Comparison of ENCODE assay signal across 10 mouse cellular contexts in the genomic region with DNA sequence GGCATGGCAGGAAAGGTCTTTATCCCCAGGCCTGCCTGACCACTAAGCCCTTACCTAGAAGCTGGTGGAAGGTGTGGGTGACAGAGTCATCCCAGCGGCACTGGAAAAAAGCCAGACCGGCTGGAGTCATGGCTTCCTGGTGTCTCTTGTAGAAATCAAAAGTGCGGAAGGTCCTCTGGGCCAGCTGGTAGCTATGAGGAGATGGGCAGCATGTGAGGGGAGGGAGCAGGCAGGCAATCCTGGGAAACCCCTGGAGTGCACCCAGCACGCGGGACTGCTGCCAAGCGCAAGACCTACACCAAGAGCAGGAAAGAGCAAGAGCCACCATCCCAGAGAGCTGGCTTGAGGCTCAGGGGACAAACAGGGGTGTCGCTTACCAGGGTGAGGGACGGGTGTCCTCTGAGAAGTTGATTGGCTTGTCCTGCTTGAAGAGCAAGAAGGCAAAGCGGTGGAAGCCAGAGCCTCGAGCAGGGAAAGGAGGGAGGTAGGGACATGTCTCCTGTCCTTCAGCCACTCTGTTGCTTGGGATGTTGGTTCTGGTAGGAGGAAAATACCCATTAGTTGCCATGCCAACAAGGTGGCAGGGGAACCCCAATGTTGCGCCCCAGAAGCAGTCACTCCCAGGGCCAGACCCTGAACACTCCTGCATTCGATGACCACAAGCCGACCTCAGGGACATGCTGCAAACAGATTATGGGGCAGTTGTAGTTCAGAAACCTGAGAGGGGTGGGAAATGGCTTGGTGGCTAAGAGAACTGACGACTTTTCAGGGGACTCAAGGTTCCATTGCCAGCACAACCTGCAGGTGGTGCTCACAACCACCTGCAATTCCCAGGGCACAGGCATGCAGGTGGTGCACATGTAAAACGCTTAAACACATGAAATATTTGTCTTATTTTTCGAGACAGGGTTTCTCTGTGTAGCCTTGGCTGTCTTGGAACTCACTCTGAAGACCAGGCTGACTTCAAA. TPM values are rescaled to one million over a fixed set of nuclear protein-coding genes. Genes with fewer than 3 reads are reported as not detected.
DNase-seq lines count a peak whose midpoint lies in the region; ATAC-seq and TF ChIP-seq lines count a peak whose summit lies in the region.
"Had no signal": no experiment of that assay in that cellular context is flagged by ENCODE, and none has a peak within 500 bp of the region (broad histone marks: within the 10 kb centered on the region; RNA-seq: fewer than 3 reads in every experiment).

No protein-coding gene starts in this region.

- 67% methylated on average over 16 of the region's 16 CpGs for whole genome bisulfite sequencing in lung, adult 2 months
- 80% methylated on average over 16 of the region's 16 CpGs for WGBS in kidney, postnatal 0 days

- no peaks in the 10 kb centered on the region for H3K9me3 ChIP-seq in kidney, postnatal 0 days (replicated peaks; ENCODE audit: low read length)
- H3K9me3 ChIP-seq: midbrain, embryonic 12.5 days had no signal

- peak; percentile 66 for DNase-seq in cerebellum, adult 11-12 months
- peak; percentile 20 for DNase-seq in lung, adult 2 months
- no peak for DNase-seq in lung, adult 18-20 months
- DNase-seq in ZHBTc4 (ENCODE audit: low read depth, low spot score) = peak; percentile 50
- no peak for DNase-seq in kidney, postnatal 0 days (ENCODE audit: low spot score)
- no peak for DNase-seq in c-Kit-positive CD71-positive TER-119-positive erythroid progenitor cells, embryonic 14.5 days (ENCODE audit: low spot score)
- no peak for DNase-seq in ovary, adult 18-20 months (ENCODE audit: low spot score)
- DNase-seq: gastrocnemius, postnatal 10 days had no signal

- ATAC-seq in cerebellum, adult (ENCODE audit: insufficient number of reproducible peaks, low FRiP score, low TSS enrichment) = no peak
- no peak for ATAC-seq in kidney, postnatal 0 days (replicated peaks; ENCODE audit: low FRiP score, low read depth)

- H3K9ac ChIP-seq in kidney, postnatal 0 days (ENCODE audit: low read depth, low read length) = no peak overlapping the region
- H3K9ac ChIP-seq: midbrain, embryonic 12.5 days had no signal

- TF ChIP-seq CTCF in lung, adult 2 months (IDR thresholded peaks at IDR 0.05; ENCODE audit: insufficient read depth, low read length) = peak; percentile 30; the same call in 1 of the 2 replicates
- peak; percentile 58 for TF ChIP-seq CTCF in kidney, postnatal 0 days (IDR thresholded peaks at IDR 0.05; ENCODE audit: low read depth)

- no peak for TF ChIP-seq POLR2A in lung, adult 2 months (IDR thresholded peaks at IDR 0.05; ENCODE audit: borderline replicate concordance, extremely low read depth, low read depth, low read length)

- H3K27ac ChIP-seq in kidney, postnatal 0 days = no peak overlapping the region
- H3K27ac ChIP-seq: midbrain, embryonic 12.5 days had no signal

- H3K4me1 ChIP-seq in lung, adult 2 months (ENCODE audit: control insufficient read depth, insufficient read depth, low read length) = peaks cover 18% of the 10 kb centered on the region
- H3K4me1 ChIP-seq in kidney, postnatal 0 days (replicated peaks; ENCODE audit: insufficient read depth, low read length) = peaks cover 7% of the 10 kb centered on the region

- H3K4me3 ChIP-seq in lung, adult 2 months (replicated peaks; ENCODE audit: extremely low read depth, low read depth, low read length) = no peak overlapping the region
- H3K4me3 ChIP-seq in kidney, postnatal 0 days (replicated peaks; ENCODE audit: low read depth, low read length) = no peak overlapping the region
- H3K4me3 ChIP-seq: midbrain, embryonic 12.5 days had no signal

- H3K4me2 ChIP-seq in kidney, postnatal 0 days (ENCODE audit: low read length) = no peak overlapping the region
- H3K4me2 ChIP-seq: midbrain, embryonic 12.5 days had no signal

- H3K27me3 ChIP-seq in kidney, postnatal 0 days (ENCODE audit: insufficient read depth, low read length) = no peaks in the 10 kb centered on the region

- 0 out of 2 replicates have a peak, but pooled peaks cover 8% of the 10 kb centered on the region for H3K36me3 ChIP-seq in kidney, postnatal 0 days (ENCODE audit: insufficient read depth, low read length)

RNA-seq across cellular contexts. Expression of a gene that starts 1.7 kb away (rescaled TPM):
- 17.3 and 21.4 TPM in 2 replicates for polyA plus RNA-seq in lung, adult 2 months (2012; rRNA removed)
- 3.1 and 3.3 TPM in 2 replicates for polyA plus RNA-seq in kidney, postnatal 0 days (2015; fragmentation: Nextera tagmentation; extraction: Ambion mirVana)

RNA-seq across cellular contexts. Expression of a gene that starts 5.6 kb away (rescaled TPM):
- polyA plus RNA-seq in lung, adult 2 months (2012; rRNA removed) = 44.6 and 55.5 TPM in 2 replicates
- polyA plus RNA-seq in kidney, postnatal 0 days (2015; fragmentation: Nextera tagmentation; extraction: Ambion mirVana) = 40.8 and 41.7 TPM in 2 replicates

RNA-seq across cellular contexts. Expression of a gene that starts 6.0 kb away (rescaled TPM):
- 32.9 and 41.3 TPM in 2 replicates for polyA plus RNA-seq in lung, adult 2 months (2012; rRNA removed)
- polyA plus RNA-seq in kidney, postnatal 0 days (2015; fragmentation: Nextera tagmentation; extraction: Ambion mirVana) = 81.1 and 89.8 TPM in 2 replicates

RNA-seq across cellular contexts. Expression of a gene that starts 35.3 kb away (rescaled TPM):
- polyA plus RNA-seq in lung, adult 2 months (2012; rRNA removed) = 26.5 and 35.5 TPM in 2 replicates
- 16.8 and 20.0 TPM in 2 replicates for polyA plus RNA-seq in kidney, postnatal 0 days (2015; fragmentation: Nextera tagmentation; extraction: Ambion mirVana)

RNA-seq across cellular contexts. Expression of a gene that starts 45.9 kb away (rescaled TPM):
- polyA plus RNA-seq in lung, adult 2 months (2012; rRNA removed) = 257 and 267 TPM in 2 replicates
- polyA plus RNA-seq in kidney, postnatal 0 days (2015; fragmentation: Nextera tagmentation; extraction: Ambion mirVana) = 121 and 125 TPM in 2 replicates

Comparison
In these comparisons a context has a peak if more than half of its experiments do, and no peak if none do; other contexts are left out.
1. DNase-seq: peak in cerebellum, adult 11-12 months (single experiment), lung, adult 2 months (single experiment) and ZHBTc4 (single experiment); none in lung, adult 18-20 months (0 of 2), kidney, postnatal 0 days (single experiment), c-Kit-positive CD71-positive TER-119-positive erythroid progenitor cells, embryonic 14.5 days (single experiment) and ovary, adult 18-20 months (single experiment).